Mouse (Mus musculus) ES-E14 (cell line): Measurements from ENCODE around the gene Cacng2. TPM values are rescaled to one million over a fixed set of nuclear protein-coding genes. Genes with fewer than 3 reads are reported as not detected.

Experiments
- DNase-seq: peaks from one replicate; pipeline ENCODE4 v3.0.0-alpha.2; 2013; ENCODE audit warnings: low read depth, low spot score
- H3K27ac ChIP-seq: 2 replicates; pipeline ENCODE4 v1.5.1; 2012; ENCODE audit warnings: low read depth, mild to moderate bottlenecking, low read length, moderate library complexity, mixed read lengths; ENCODE audit not compliant: poor library complexity, insufficient read depth, severe bottlenecking
- H3K36me3 ChIP-seq: 2 replicates; pipeline ENCODE4 v1.6.1; 2012; ENCODE audit warnings: mild to moderate bottlenecking, low read length, moderate library complexity, mixed read lengths; ENCODE audit not compliant: control insufficient read depth, poor library complexity, insufficient read depth, severe bottlenecking
- H3K4me1 ChIP-seq, 2 experiments: fragments of 150-350 bp in 1 of 2; sonication (generic) in 1 of 2; 2 replicates each; pipeline ENCODE4 v1.6.1; 2012; ENCODE audit warnings: low read length in 2 of 2, mild to moderate bottlenecking in 1 of 2, mixed read lengths in 1 of 2; ENCODE audit not compliant: control insufficient read depth in 2 of 2, insufficient read depth in 2 of 2, poor library complexity in 1 of 2
- H3K4me3 ChIP-seq, 2 experiments: fragments of 150-350 bp in 1 of 2; sonication (generic) in 1 of 2; 2 replicates each; pipeline ENCODE4 v1.5.1; 2012; ENCODE audit warnings: low read length in 2 of 2, low read depth in 1 of 2, mild to moderate bottlenecking in 1 of 2, mixed read lengths in 1 of 2; ENCODE audit not compliant: insufficient read depth in 1 of 2, poor library complexity in 1 of 2, severe bottlenecking in 1 of 2
- H3K9ac ChIP-seq: 2 replicates; pipeline ENCODE4 v1.6.1; 2012; ENCODE audit warnings: low read depth, mild to moderate bottlenecking, low read length, mixed read lengths; ENCODE audit not compliant: poor library complexity, insufficient read depth, severe bottlenecking
- H3K9me3 ChIP-seq: fragments of 150-350 bp; sonication (generic); 2 replicates; pipeline ENCODE4 v1.6.1; 2012; ENCODE audit warnings: low read depth, mild to moderate bottlenecking, low read length; ENCODE audit not compliant: control insufficient read depth, insufficient read depth
- CHD2 ChIP-seq: IDR thresholded peaks from 2 replicates; pipeline ENCODE4 v1.6.1; 2014; ENCODE audit warnings: mild to moderate bottlenecking, low read depth, low read length, inconsistent platforms
- HCFC1 ChIP-seq: IDR thresholded peaks from 2 replicates; pipeline ENCODE4 v1.6.1; 2012; ENCODE audit warnings: low read length, inconsistent platforms, borderline replicate concordance; ENCODE audit not compliant: insufficient read depth
- MAFK ChIP-seq: IDR thresholded peaks from 2 replicates; pipeline ENCODE4 v1.6.1; 2014; ENCODE audit warnings: mild to moderate bottlenecking, low read depth, low read length, inconsistent platforms; ENCODE audit not compliant: insufficient read depth
- ZC3H11A ChIP-seq: IDR thresholded peaks from 2 replicates; pipeline ENCODE4 v1.6.1; 2012; ENCODE audit warnings: low read depth, mild to moderate bottlenecking, inconsistent platforms, low read length, borderline replicate concordance
- ZNF384 ChIP-seq: IDR thresholded peaks from 2 replicates; pipeline ENCODE4 v1.6.1; 2012; ENCODE audit warnings: low read depth, low read length, inconsistent platforms
- in situ Hi-C, 2 experiments: fragments of 600-800 bp; cut with MboI; formaldehyde crosslinking; loops; one replicate each; pipeline ENCODE4 v1.15.1; 2025; ENCODE audit warnings: low sequenced_read_pairs in 2 of 2, inconsistent platforms in 1 of 2; ENCODE audit not compliant: unreplicated experiment in 2 of 2
- total RNA-seq: library from RNA; depleted of rRNA; stranded (reverse); fragments of 300-350 nt; gene quantifications from 2 replicates; pipeline ENCODE4 v1.2.3, GENCODE M21; 2012

Cacng2 gene
- total RNA-seq, 1 experiment = not detected

DNA sequence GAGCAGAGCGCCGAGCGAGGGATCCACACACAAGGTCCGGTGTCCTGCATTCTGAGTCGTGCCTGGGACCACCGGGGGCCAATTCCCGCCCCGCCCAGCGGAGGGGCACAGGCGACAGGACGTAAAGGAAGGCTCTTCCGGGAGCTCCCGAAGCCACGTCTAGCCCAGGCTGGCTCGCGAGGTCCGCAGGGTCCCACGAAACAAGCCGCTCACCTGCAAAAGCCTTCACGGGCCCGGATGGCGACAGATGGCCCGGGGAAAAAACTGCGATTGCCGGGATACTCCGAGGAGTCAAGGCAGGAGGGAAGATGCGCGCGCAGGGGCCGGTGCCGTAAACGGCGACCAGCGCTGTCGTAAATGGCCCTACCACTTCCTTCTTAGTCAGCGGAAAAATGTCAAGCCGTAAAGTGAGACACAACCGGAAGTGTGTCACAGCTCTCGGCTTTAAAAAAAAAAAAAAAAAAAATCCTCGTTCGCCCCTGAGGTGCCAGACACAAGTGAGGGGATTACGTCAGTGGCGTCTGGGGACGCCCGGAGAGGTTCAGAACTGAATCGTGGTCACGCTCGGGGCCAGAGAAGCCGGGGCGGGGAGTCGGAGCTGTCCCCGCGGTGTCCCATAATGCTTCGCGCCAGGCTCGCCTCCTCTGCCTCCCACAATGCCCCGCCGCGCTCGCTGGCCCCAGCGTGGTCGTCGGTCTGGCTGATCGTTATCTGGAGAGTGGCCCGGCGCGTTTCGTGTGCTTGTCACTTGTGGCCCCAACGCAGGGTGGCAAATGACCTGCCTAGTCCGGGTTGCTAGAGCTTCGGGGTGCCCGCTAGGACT lies 149.1 kb downstream of the Cacng2 start, which contains the start of gene Eif3d:
Eif3d (minus strand) TSS at position 344 of the 823 bp plus-strand sequence.
- H3K4me1 ChIP-seq = peaks cover 4 to 6% of the 10 kb centered on the region in 2 experiments; a peak in 2 of 4 replicates
- peak within 1 kb of the TSS; percentile 92 for H3K9ac ChIP-seq
- TF ChIP-seq MAFK (peak; percentile 97), CHD2 (0 out of 2 replicates have a peak, but pooled peaks have one; percentile 12), HCFC1 (peak; percentile 75), ZNF384 (peak; percentile 100), ZC3H11A (no peak)
- peak; percentile 93 for DNase-seq
- no peaks in the 10 kb centered on the region for H3K9me3 ChIP-seq
- H3K27ac ChIP-seq = peak within 1 kb of the TSS; percentile 93
- H3K4me3 ChIP-seq = peak within 1 kb of the TSS; percentile 81 to 83
- peaks cover 32% of the 10 kb centered on the region for H3K36me3 ChIP-seq
- in situ Hi-C loops = no loop called here

DNA sequence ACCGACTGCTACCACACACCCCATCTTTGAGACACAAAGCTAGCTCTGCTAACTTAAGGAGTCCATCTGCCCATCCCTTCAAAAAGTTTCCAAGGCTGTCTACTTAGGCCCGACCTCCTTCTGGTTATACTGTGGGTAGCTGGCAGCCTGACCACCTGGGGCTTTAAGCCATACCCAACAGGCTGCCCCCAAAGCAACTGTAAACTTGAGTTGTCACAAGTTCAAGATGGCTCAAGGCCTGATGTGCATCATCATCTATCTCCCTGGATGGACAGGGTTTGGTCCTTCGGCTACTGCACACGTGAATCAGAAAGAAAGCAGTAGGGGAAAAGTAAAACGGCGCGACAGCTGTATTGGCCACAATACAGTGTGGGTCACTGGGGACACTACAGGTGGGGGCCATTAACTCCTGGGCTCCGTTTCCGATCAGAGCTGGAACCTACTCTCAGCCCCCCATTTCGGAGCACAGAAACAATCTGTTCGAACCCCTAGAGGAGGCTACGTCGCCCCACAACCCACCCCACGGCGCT lies 149.8 kb downstream of the Cacng2 start:
- H3K27ac ChIP-seq = peak overlapping the region; percentile 74
- TF ChIP-seq ZC3H11A (no peak), CHD2 (no peak), ZNF384 (no peak), HCFC1 (no peak), MAFK (no peak)
- peak overlapping the region; percentile 81 to 83 for H3K4me3 ChIP-seq
- peak overlapping the region; percentile 92 for H3K9ac ChIP-seq
- DNase-seq = no peak
- peaks cover 38% of the 10 kb centered on the region for H3K36me3 ChIP-seq
- in situ Hi-C loops = no loop called here
- H3K4me1 ChIP-seq = peaks cover 4 to 6% of the 10 kb centered on the region in 2 experiments; a peak in 2 of 4 replicates
- no peaks in the 10 kb centered on the region for H3K9me3 ChIP-seq

DNA sequence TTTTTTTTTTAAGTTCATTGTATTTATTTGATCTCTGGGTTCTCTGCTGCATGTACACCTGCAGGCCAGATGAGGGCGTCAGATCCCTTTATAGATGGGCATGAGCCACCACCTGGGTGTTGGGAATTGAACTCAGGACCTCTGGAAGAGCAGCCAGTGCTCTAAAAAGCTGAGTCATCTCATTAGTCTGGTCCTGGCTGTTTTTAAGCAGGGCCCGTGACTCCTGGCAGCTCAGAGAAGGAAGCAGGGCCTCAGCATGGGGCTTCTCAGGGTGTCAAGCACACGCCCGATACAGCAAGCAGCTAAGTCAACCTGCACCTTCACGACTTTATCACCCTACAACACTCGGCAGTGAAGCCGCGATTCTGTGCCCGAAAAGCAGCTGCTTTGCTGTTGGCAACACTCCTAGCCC lies 154.7 kb downstream of the Cacng2 start:
- Histone ChIP-seq H3K4me3 (no peak overlapping the region), H3K9me3 (no peaks in the 10 kb centered on the region), H3K36me3 (peaks cover 85% of the 10 kb centered on the region), H3K4me1 (peaks cover 2 to 3% of the 10 kb centered on the region in 2 experiments; a peak in 2 of 4 replicates), H3K9ac (no peak overlapping the region), H3K27ac (no peak overlapping the region)
- TF ChIP-seq HCFC1 = no peak
- no peak for TF ChIP-seq MAFK
- peak; percentile 64; the same call in 1 of the 2 replicates for TF ChIP-seq ZNF384
- in situ Hi-C loops = no loop called here
- no peak for DNase-seq

GRCm38 (mm10) chr15:77962447-77962846 lies 157.4 kb downstream of the Cacng2 start:
- Histone ChIP-seq H3K9ac (no peak overlapping the region), H3K4me3 (no peak overlapping the region), H3K27ac (no peak overlapping the region), H3K36me3 (peaks cover 87% of the 10 kb centered on the region), H3K4me1 (no peaks in the 10 kb centered on the region; a peak in 1 of 4 replicates), H3K9me3 (no peaks in the 10 kb centered on the region)
- no peak for DNase-seq
- TF ChIP-seq CHD2 = no peak
- no peak for TF ChIP-seq ZC3H11A
- TF ChIP-seq HCFC1 = no peak
- no peak for TF ChIP-seq MAFK
- no peak for TF ChIP-seq ZNF384
- in situ Hi-C loops = no loop called here
